In the genomic region with DNA sequence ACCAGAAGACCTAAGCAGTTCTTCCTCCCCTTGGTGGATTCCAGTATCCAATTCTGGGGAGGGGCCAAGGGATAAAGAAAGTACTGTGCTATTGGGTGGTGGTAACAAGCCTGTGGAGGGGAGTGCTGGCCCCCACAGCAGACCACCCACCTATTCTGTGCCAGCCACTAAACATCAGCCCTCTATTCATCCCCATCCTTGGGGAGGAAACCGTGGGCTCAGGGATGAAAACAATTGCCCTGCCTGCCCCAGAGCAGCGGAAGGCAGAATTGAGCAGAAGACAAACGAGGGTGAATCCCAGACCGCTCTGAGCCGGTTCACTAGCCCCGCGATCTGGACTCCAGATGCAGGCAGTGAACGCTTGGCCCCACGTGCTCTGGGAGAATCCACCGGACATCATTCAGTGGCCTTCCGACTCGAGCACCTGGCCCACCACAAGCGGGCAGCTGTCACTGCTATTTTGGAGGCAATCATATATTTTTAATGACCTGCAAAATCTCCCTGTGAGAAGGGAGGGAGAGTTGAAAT, we compare ENCODE assay signal across 9 mouse cellular contexts.
DNase-seq lines count a peak whose midpoint lies in the region; ATAC-seq and TF ChIP-seq lines count a peak whose summit lies in the region.
"Had no signal": no experiment of that assay in that cellular context is flagged by ENCODE, and none has a peak within 500 bp of the region (broad histone marks: within the 10 kb centered on the region; RNA-seq: fewer than 3 reads in every experiment).

No protein-coding gene starts in this region.

- DNase-seq in R1 (ENCODE audit: low read depth, low spot score), result peak; percentile 93
- peak; percentile 65 for DNase-seq in hindbrain, embryonic 10.5 days (ENCODE audit: low spot score)
- DNase-seq in lung, adult 2 months, result no peak
- no peak for DNase-seq in layer of hippocampus, adult 11-12 months (ENCODE audit: low spot score)
- no peak for DNase-seq in urinary bladder, adult 18-20 months (ENCODE audit: low spot score in 2 of 2)
- DNase-seq: gastrocnemius, postnatal 14 days had no signal

- TF ChIP-seq EP300 in ES-Bruce4 (IDR thresholded peaks at IDR 0.05; ENCODE audit: insufficient read depth, low read depth, low read length), result peak; percentile 94

- H3K4me2 ChIP-seq in midbrain, embryonic 12.5 days (replicated peaks), result peak overlapping the region; percentile 25

- H3K36me3 ChIP-seq in ES-Bruce4 (ENCODE audit: control insufficient read depth, insufficient read depth, low read length, poor library complexity, severe bottlenecking), result no peaks in the 10 kb centered on the region
- H3K36me3 ChIP-seq in hindbrain, embryonic 10.5 days, result no peaks in the 10 kb centered on the region
- H3K36me3 ChIP-seq in midbrain, embryonic 12.5 days, result no peaks in the 10 kb centered on the region

- H3K9ac ChIP-seq in ES-Bruce4 (ENCODE audit: low read depth, poor library complexity, severe bottlenecking), result no peak overlapping the region
- H3K9ac ChIP-seq in midbrain, embryonic 12.5 days (replicated peaks), result no peak overlapping the region; the same call in 1 of the 2 replicates
- H3K9ac ChIP-seq: liver, embryonic 14.5 days had no signal

- peak overlapping the region; percentile 91 for H3K27ac ChIP-seq in ES-Bruce4 (ENCODE audit: insufficient read depth, low read length)
- peak overlapping the region; percentile 79 for H3K27ac ChIP-seq in hindbrain, embryonic 10.5 days
- peak overlapping the region; percentile 60; the same call in 1 of the 2 replicates for H3K27ac ChIP-seq in midbrain, embryonic 12.5 days (replicated peaks)
- H3K27ac ChIP-seq: liver, embryonic 14.5 days had no signal

- TF ChIP-seq CTCF in ES-Bruce4 (IDR thresholded peaks at IDR 0.05; ENCODE audit: low read depth, low read length), result no peak
- no peak for TF ChIP-seq CTCF in lung, adult 2 months (IDR thresholded peaks at IDR 0.05; ENCODE audit: insufficient read depth, low read length)

- peaks cover 2% of the 10 kb centered on the region for H3K4me1 ChIP-seq in ES-Bruce4 (ENCODE audit: control insufficient read depth, insufficient read depth, low read length)
- peaks cover 13% of the 10 kb centered on the region for H3K4me1 ChIP-seq in hindbrain, embryonic 10.5 days (replicated peaks)
- peaks cover 12% of the 10 kb centered on the region; the same call in 1 of the 2 replicates for H3K4me1 ChIP-seq in midbrain, embryonic 12.5 days
- H3K4me1 ChIP-seq in lung, adult 2 months (ENCODE audit: control insufficient read depth, insufficient read depth, low read length), result peaks cover 2% of the 10 kb centered on the region

- WGBS in hindbrain, embryonic 10.5 days, result 5% methylated on average over 13 of the region's 13 CpGs
- WGBS in midbrain, embryonic 12.5 days, result 2% methylated on average over 13 of the region's 13 CpGs
- 39% methylated on average over 13 of the region's 13 CpGs for WGBS in lung, adult 2 months

- ATAC-seq in midbrain, embryonic 12.5 days (ENCODE audit: low FRiP score, low read depth), result peak; percentile 80

- TF ChIP-seq POLR2A in ES-Bruce4 (IDR thresholded peaks at IDR 0.05; ENCODE audit: insufficient read depth, low read length), result no peak
- TF ChIP-seq POLR2A in lung, adult 2 months (IDR thresholded peaks at IDR 0.05; ENCODE audit: borderline replicate concordance, extremely low read depth, low read depth, low read length), result no peak

- H3K27me3 ChIP-seq in ES-Bruce4 (ENCODE audit: control insufficient read depth, insufficient read depth, low read length, poor library complexity, severe bottlenecking), result no peaks in the 10 kb centered on the region
- no peaks in the 10 kb centered on the region for H3K27me3 ChIP-seq in hindbrain, embryonic 10.5 days (ENCODE audit: insufficient read depth, poor library complexity, severe bottlenecking)
- H3K27me3 ChIP-seq in midbrain, embryonic 12.5 days, result no peaks in the 10 kb centered on the region; the same call in 1 of the 2 replicates

- peaks cover 4% of the 10 kb centered on the region; the same call in 1 of the 2 replicates for H3K9me3 ChIP-seq in ES-Bruce4 (replicated peaks; ENCODE audit: control insufficient read depth, insufficient read depth, low read length, poor library complexity, severe bottlenecking)
- no peaks in the 10 kb centered on the region for H3K9me3 ChIP-seq in hindbrain, embryonic 10.5 days
- H3K9me3 ChIP-seq in midbrain, embryonic 12.5 days, result no peaks in the 10 kb centered on the region

- no peak overlapping the region for H3K4me3 ChIP-seq in ES-Bruce4 (ENCODE audit: low read depth, low read length)
- H3K4me3 ChIP-seq in hindbrain, embryonic 10.5 days, result 0 out of 2 replicates have a peak overlapping the region, but pooled peaks have one; percentile 7
- no peak overlapping the region for H3K4me3 ChIP-seq in midbrain, embryonic 12.5 days
- H3K4me3 ChIP-seq in lung, adult 2 months (replicated peaks; ENCODE audit: extremely low read depth, low read depth, low read length), result no peak overlapping the region

Comparison
In these comparisons a context has a peak if more than half of its experiments do, and no peak if none do; other contexts are left out.
1. DNase-seq: peak in R1 (single experiment) and hindbrain, embryonic 10.5 days (single experiment); none in lung, adult 2 months (single experiment), layer of hippocampus, adult 11-12 months (single experiment) and urinary bladder, adult 18-20 months (0 of 2).
2. Peak in every context shown above with its lines, with median percentiles within 50 percentile points of each other: H3K27ac ChIP-seq.